Mouse (Mus musculus) liver, embryonic 11.5 days (tissue): Measurements from ENCODE around the gene Sfxn5. TPM values are rescaled to one million over a fixed set of nuclear protein-coding genes. Genes with fewer than 3 reads are reported as not detected.

Source experiments
- ATAC-seq: fragments of 200-750 bp; cut with Nextera tagmentation; replicated peaks from 2 replicates; pipeline ENCODE4 v1.8.0; 2017; ENCODE audit warnings: moderate number of reproducible peaks, mild to moderate bottlenecking, moderate TSS enrichment, moderate library complexity; ENCODE audit not compliant: low FRiP score
- DNase-seq: peaks from one replicate; pipeline ENCODE4 v3.0.0-alpha.2; 2017; ENCODE audit warnings: low spot score
- H3K27ac ChIP-seq: fragments of 300-500 bp; sonication (generic); 2 replicates; pipeline ENCODE4 v1.5.1; 2014; ENCODE audit warnings: mild to moderate bottlenecking, low read depth, low read length, control low read depth
- H3K27me3 ChIP-seq: fragments of 300-500 bp; sonication (generic); replicated peaks from 2 replicates; pipeline ENCODE4 v1.6.1; 2014; ENCODE audit warnings: low read length, mixed read lengths; ENCODE audit not compliant: control insufficient read depth, insufficient read depth
- H3K36me3 ChIP-seq: fragments of 300-500 bp; sonication (generic); 2 replicates; pipeline ENCODE4 v1.6.1; 2014; ENCODE audit warnings: mild to moderate bottlenecking, low read length, moderate library complexity, mixed read lengths; ENCODE audit not compliant: control insufficient read depth, insufficient read depth
- H3K4me1 ChIP-seq: fragments of 300-500 bp; sonication (generic); replicated peaks from 2 replicates; pipeline ENCODE4 v1.6.1; 2014; ENCODE audit warnings: low read length, mixed read lengths; ENCODE audit not compliant: control insufficient read depth, insufficient read depth
- H3K4me2 ChIP-seq: fragments of 300-500 bp; sonication (generic); 2 replicates; pipeline ENCODE4 v1.6.1; 2014; ENCODE audit warnings: mild to moderate bottlenecking, control low read depth, moderate library complexity
- H3K4me3 ChIP-seq: fragments of 300-500 bp; sonication (generic); 2 replicates; pipeline ENCODE4 v1.5.1; 2014; ENCODE audit warnings: low read depth, low read length, control low read depth
- H3K9ac ChIP-seq: fragments of 300-500 bp; sonication (generic); 2 replicates; pipeline ENCODE4 v1.6.1; 2014; ENCODE audit warnings: low read depth, low read length, control low read depth
- H3K9me3 ChIP-seq: fragments of 300-500 bp; sonication (generic); 2 replicates; pipeline ENCODE4 v1.6.1; 2016; ENCODE audit warnings: low read length, inconsistent platforms, mixed read lengths; ENCODE audit not compliant: control insufficient read depth
- WGBS: fragments of 180-500 bp; shearing (Covaris S2); extraction: QIAGEN DNeasy Blood & Tissue Kit; methylation state at CpG from one replicate; pipeline ENCODE4 v1.1.7; 2014; 5-methylcytosine and 5-hydroxymethylcytosine counted together
- polyA plus RNA-seq: library from polyadenylated mRNA; unstranded; fragments of >200 nt; fragmentation: Nextera tagmentation; extraction: Ambion mirVana; gene quantifications from 2 replicates; pipeline ENCODE4 v1.2.1, GENCODE M21; 2014

The Sfxn5 gene
- polyA plus RNA-seq, 1 experiment from 2014 or later, result 3.8 TPM

DNA sequence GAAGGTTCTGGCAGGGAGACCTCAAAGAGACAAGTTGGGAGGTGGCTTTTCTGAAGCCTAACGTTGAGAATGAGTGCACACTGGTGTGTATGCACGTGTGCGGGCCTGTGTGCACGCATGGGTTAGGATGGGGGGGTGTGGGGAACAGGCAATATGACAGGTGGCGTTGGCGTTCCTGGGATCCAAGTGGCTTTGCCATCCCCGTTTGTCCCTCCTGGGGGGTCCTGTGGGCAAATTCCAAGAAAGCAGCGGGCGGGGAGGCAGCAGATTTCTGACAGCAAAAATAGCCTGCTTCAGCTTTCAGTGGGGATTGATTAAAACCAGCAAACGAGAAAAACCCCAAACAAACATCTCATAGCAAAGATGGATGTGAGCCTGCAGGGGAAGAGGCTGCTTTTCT lies 110.7 kb downstream of the Sfxn5 start:
- no peak for DNase-seq
- H3K27me3 ChIP-seq, result no peaks in the 10 kb centered on the region
- H3K4me2 ChIP-seq, result no peak overlapping the region
- H3K27ac ChIP-seq, result no peak overlapping the region
- H3K9me3 ChIP-seq, result no peaks in the 10 kb centered on the region
- no peak for ATAC-seq
- H3K4me3 ChIP-seq, result no peak overlapping the region
- no peak overlapping the region for H3K9ac ChIP-seq
- WGBS, result 82% methylated on average over 10 of the region's 10 CpGs
- H3K36me3 ChIP-seq, result no peaks in the 10 kb centered on the region
- H3K4me1 ChIP-seq, result peaks cover 5% of the 10 kb centered on the region

DNA sequence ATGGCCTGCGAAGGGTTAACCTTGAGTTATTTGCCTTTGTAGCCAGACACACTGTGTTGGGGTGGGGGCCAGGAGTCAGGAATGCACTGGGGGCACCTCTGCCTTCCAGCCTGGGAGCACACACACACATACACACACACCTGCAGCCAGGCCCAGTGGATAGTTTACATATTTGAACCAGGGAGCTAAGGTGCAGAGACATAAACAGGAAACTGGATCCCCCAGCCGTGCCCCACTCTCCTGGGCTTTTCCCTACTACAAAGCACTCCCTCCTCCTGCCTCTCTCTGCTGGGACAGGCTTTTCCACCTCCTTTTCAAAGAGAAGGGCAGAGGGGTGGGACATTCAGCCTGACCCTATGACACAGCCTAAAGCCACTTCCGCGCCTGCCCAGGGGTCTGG lies 112.3 kb downstream of the Sfxn5 start:
- no peaks in the 10 kb centered on the region for H3K9me3 ChIP-seq
- no peaks in the 10 kb centered on the region for H3K27me3 ChIP-seq
- no peak overlapping the region for H3K27ac ChIP-seq
- H3K4me1 ChIP-seq, result peaks cover 5% of the 10 kb centered on the region
- ATAC-seq (no peak), DNase-seq (no peak)
- no peak overlapping the region for H3K4me2 ChIP-seq
- no peaks in the 10 kb centered on the region for H3K36me3 ChIP-seq
- no peak overlapping the region for H3K4me3 ChIP-seq
- H3K9ac ChIP-seq, result no peak overlapping the region
- WGBS, result 61% methylated on average over 4 of the region's 4 CpGs

DNA sequence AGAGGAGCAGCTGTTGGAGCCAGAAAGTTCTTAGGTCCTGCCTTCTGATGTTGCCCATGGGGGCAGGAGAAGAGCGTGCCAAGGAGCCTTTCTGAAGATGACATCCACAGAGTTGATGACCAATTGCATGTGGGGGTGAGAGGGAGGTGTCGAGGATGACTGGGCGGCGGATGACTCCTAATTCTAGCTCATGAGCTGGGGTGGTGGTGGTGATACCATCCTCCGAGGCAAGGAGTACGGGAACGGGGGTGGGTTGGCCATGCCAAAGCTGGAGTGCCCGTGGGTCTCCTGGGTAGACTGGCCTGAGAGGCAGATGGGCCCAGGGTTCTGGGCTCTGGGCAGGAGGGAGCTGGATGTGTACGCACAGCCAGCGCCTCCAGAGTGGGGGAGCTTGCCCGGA lies 113.5 kb downstream of the Sfxn5 start:
- Histone ChIP-seq H3K27ac (no peak overlapping the region), H3K27me3 (no peaks in the 10 kb centered on the region), H3K4me3 (no peak overlapping the region), H3K9me3 (no peaks in the 10 kb centered on the region), H3K4me1 (peaks cover 5% of the 10 kb centered on the region), H3K36me3 (no peaks in the 10 kb centered on the region), H3K9ac (no peak overlapping the region), H3K4me2 (no peak overlapping the region)
- ATAC-seq, result no peak
- WGBS, result 87% methylated on average over 11 of the region's 11 CpGs
- no peak for DNase-seq

DNA sequence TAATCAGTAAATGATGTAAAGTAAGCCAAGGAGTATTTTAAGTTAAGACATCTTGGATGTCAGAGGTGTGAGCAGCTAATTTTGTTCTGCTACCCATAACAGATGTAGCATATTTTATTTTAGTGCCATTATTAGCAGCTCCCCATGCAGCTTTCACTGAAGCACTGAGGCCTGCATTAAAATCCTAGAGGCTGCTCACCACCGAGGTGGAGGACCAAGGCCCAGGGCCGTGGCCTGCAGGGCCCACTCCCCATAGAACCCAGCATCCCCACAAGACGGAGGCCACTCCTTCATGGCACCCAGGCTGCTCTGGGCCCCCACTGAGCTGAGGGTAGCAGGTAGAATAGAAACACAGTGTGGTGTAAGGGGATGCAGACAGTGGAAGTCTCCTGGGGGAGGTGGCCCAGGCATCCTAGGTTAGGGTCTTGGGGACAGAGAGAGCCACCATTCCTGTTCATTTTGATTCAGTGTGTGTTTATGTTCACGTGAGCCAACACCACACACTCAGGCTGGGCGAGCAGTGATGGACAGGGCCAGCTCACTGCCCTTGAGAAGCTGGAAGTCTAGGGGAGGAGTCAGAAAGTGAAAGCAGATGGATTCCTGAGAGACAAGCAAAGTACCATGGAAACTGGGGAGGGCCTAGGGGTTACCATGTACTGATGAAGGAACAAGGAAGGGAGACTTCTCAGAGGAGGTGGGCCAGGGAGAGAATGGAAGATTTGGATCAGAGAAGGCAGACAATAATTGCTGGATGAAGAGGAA lies 114.4 kb downstream of the Sfxn5 start:
- DNase-seq (no peak), ATAC-seq (no peak)

DNA sequence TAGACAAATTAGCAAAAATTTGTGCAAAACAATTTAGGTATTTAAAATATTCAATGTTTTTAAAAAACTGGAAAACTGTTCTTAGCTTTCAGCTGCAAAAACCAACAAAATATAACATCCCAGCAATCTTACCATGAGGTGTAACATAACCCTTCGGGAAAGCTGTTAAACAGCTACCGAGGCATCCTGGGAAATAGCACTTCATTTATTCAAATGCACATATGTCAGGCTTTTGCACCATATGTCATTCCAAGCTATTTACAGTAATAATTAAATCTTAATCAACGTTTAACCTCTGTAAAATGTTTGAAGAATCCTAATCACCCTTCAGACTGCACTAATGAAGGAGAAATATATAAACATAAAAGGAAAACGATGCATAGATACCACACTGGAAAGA lies 115.0 kb downstream of the Sfxn5 start:
- no peaks in the 10 kb centered on the region for H3K36me3 ChIP-seq
- no peaks in the 10 kb centered on the region for H3K9me3 ChIP-seq
- no peak for ATAC-seq
- H3K27ac ChIP-seq, result no peak overlapping the region
- H3K9ac ChIP-seq, result no peak overlapping the region
- H3K4me3 ChIP-seq, result no peak overlapping the region
- peaks cover 5% of the 10 kb centered on the region for H3K4me1 ChIP-seq
- no peak for DNase-seq
- H3K4me2 ChIP-seq, result no peak overlapping the region
- WGBS, result 75% methylated on average over 4 of the region's 4 CpGs
- H3K27me3 ChIP-seq, result no peaks in the 10 kb centered on the region

More for the DNA sequence above, 114.4 kb downstream of the Sfxn5 start:
- H3K4me1 ChIP-seq, result peaks cover 5% of the 10 kb centered on the region
- H3K4me3 ChIP-seq, result no peak overlapping the region
- no peaks in the 10 kb centered on the region for H3K9me3 ChIP-seq
- H3K4me2 ChIP-seq, result no peak overlapping the region
- WGBS, result 67% methylated on average over 5 of the region's 5 CpGs
- H3K27ac ChIP-seq, result no peak overlapping the region
- H3K9ac ChIP-seq, result no peak overlapping the region
- no peaks in the 10 kb centered on the region for H3K36me3 ChIP-seq
- H3K27me3 ChIP-seq, result no peaks in the 10 kb centered on the region

DNA sequence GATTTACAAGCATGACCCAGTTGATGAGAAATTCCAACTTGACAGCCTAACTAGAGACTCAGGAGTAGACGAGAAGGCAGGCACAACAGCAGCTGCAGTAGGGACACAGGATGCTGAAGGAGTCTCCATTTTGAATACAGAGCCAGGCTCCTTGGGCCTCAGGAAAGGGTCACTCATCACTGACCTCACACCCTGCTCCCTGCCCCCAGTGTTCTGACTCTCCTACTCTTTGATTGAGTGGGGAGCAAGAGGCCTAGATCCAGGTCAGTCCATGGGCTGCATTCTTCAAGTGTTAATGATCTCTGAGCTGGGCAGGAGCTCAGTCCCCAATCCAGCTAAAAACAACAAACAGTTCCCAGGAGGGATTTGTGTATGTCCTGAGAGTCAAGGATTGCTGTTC lies 122.5 kb downstream of the Sfxn5 start:
- no peak overlapping the region for H3K4me3 ChIP-seq
- H3K9ac ChIP-seq, result no peak overlapping the region
- ATAC-seq (no peak), DNase-seq (no peak)
- 57% methylated on average over 1 of the region's 1 CpGs for WGBS
- H3K4me1 ChIP-seq, result no peaks in the 10 kb centered on the region
- peaks cover 14% of the 10 kb centered on the region for H3K27me3 ChIP-seq
- H3K27ac ChIP-seq, result no peak overlapping the region
- H3K9me3 ChIP-seq, result no peaks in the 10 kb centered on the region
- no peak overlapping the region for H3K4me2 ChIP-seq
- no peaks in the 10 kb centered on the region for H3K36me3 ChIP-seq

DNA sequence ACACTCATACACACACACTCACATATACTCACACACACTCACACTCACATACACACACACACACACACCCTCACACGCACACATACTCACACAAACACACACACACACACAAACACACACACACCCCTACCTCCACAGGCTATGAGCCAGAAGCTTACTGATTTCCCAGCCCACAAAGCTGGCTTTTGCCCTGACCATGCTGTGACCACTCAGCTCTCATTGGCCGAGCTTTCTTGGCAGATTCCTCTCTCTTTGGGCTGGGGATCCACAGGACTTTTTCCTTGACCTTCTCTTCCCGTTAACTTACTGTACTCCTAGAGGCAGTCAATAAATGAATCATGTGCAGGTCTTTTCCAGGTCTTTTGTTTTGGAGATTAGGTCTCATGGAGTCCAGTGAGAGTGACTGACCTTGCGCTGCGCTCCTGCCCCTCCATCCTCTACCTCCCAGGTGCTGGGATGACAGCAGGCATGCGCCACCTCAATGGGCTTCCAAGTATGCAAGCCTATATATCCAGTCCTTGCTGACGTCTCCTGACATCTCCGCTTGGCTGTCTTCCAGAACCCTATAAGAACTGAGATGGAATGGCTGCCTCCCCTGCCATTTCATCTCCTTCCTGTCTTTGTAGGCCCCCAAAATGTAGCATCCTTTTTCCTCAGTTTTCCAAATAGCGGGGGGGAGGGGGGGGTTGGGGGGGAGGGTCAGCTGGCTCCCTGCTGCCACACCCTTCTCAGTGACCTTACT lies 123.8 kb downstream of the Sfxn5 start:
- Histone ChIP-seq H3K4me3 (no peak overlapping the region), H3K9ac (no peak overlapping the region), H3K36me3 (no peaks in the 10 kb centered on the region), H3K4me2 (no peak overlapping the region), H3K9me3 (no peaks in the 10 kb centered on the region), H3K4me1 (no peaks in the 10 kb centered on the region), H3K27ac (no peak overlapping the region), H3K27me3 (peaks cover 15% of the 10 kb centered on the region)
- no peak for ATAC-seq
- no peak for DNase-seq
- WGBS, result 80% methylated on average over 9 of the region's 9 CpGs

DNA sequence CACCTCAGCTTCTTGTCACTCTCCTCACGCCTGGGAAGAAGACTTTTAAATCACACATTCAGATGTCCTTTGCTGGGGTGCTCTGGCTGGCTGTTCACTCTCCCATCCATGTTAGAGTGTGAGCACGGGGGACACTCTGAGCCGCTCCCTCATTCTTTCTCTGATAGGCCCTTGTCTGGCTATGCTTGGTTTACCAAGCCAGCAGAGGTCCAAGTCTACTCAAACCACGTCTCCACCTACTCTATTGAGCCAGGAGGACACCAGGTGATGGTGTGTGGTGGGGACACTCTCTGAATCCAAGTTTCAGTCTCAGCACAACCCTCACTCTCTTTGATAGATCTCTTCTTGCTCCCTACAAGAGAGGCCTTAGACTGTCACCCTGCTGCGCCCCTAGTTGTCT lies 125.9 kb downstream of the Sfxn5 start:
- ATAC-seq, result no peak
- Histone ChIP-seq H3K9ac (no peak overlapping the region), H3K27me3 (peaks cover 18% of the 10 kb centered on the region)

DNA sequence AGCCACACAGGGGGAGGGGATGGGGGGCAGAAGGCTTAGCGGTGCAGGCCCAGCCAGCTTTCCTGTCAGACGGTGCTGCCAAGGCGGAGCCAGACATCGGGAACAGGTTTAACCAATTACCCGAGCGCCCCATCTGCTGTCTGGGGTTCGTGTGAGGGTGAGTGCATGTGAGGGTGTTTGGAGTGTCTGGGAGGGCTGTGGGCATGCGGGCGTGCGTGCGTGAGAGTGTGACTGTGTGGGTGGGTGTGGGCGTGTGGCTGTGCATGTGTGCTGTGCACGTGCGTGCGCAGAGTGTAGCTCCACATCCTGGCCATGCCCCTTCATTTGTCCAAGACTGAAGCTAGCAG lies 126.3 kb downstream of the Sfxn5 start:
- DNase-seq (no peak), ATAC-seq (no peak)
- 55% methylated on average over 15 of the region's 15 CpGs for WGBS
- Histone ChIP-seq H3K4me3 (no peak overlapping the region), H3K27me3 (peaks cover 18% of the 10 kb centered on the region), H3K9me3 (no peaks in the 10 kb centered on the region), H3K27ac (no peak overlapping the region), H3K4me1 (no peaks in the 10 kb centered on the region), H3K9ac (no peak overlapping the region), H3K36me3 (no peaks in the 10 kb centered on the region), H3K4me2 (no peak overlapping the region)

More for the DNA sequence above, 125.9 kb downstream of the Sfxn5 start:
- Histone ChIP-seq H3K9me3 (no peaks in the 10 kb centered on the region), H3K4me3 (no peak overlapping the region), H3K4me2 (no peak overlapping the region), H3K27ac (no peak overlapping the region), H3K4me1 (no peaks in the 10 kb centered on the region), H3K36me3 (no peaks in the 10 kb centered on the region)
- no peak for DNase-seq
- 68% methylated on average over 5 of the region's 5 CpGs for WGBS
